Mouse (Mus musculus) embryonic fibroblast, embryonic 13.5 days (primary cell): Measurements from ENCODE around the gene Ovch2.

Experiments used
- CTCF ChIP-seq: IDR thresholded peaks from 2 replicates; pipeline ENCODE4 v1.5.1; 2011; ENCODE audit warnings: mild to moderate bottlenecking, control low read depth, low read length, moderate library complexity, borderline replicate concordance; ENCODE audit not compliant: insufficient read depth
- POLR2A ChIP-seq: IDR thresholded peaks from 2 replicates; pipeline ENCODE4 v1.6.1; 2011; ENCODE audit warnings: low read depth, mild to moderate bottlenecking, control low read depth, low read length, moderate library complexity

DNA sequence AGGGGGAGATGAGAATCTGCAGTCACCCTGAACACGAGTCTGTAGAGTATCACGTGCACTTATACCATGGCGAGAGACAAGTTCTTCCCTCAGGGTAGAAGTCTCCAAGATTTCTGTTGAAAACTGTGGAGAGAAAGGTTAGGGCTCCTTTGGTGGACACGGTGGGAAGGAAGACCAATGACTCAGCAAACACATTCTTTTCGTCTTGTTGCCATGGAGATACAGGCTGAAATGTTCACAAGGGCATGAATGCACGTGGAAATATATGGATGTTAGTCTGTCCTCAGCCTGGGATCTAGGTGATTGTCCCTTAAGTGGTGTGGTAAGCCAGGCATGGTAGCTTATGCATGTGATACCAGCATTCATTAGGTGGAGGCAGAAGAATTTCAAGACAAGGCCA lies 30.2 kb downstream of the Ovch2 start:
- TF ChIP-seq POLR2A: no peak
- TF ChIP-seq CTCF: no peak
